Mouse (Mus musculus) gastrocnemius, postnatal 14 days (tissue): ENCODE results near the gene Ash1l. TPM values are rescaled to one million over a fixed set of nuclear protein-coding genes. Genes with fewer than 3 reads are reported as not detected.
"Not testable (repeated sequence)": the region's sequence is repeated elsewhere in the genome, so short reads cannot be mapped to it uniquely, and the experiment has no call there.

ENCODE experiments used
- DNase-seq: peaks from one replicate; pipeline ENCODE4 v3.0.0; 2021; ENCODE audit warnings: mixed read lengths
- intact Hi-C: fragments of 180-260 bp; cut with DNase I; formaldehyde crosslinking; loops from one replicate; pipeline ENCODE4 v1.15.1; 2025; ENCODE audit warnings: low total_unique reads
- total RNA-seq, 2 experiments: library from RNA; stranded (reverse); gene quantifications; 2 replicates each; pipeline ENCODE4 v1.2.3; 2021

Ash1l gene
- total RNA-seq, 2 experiments from 2014 or later = 24.4 to 24.7 TPM

DNA sequence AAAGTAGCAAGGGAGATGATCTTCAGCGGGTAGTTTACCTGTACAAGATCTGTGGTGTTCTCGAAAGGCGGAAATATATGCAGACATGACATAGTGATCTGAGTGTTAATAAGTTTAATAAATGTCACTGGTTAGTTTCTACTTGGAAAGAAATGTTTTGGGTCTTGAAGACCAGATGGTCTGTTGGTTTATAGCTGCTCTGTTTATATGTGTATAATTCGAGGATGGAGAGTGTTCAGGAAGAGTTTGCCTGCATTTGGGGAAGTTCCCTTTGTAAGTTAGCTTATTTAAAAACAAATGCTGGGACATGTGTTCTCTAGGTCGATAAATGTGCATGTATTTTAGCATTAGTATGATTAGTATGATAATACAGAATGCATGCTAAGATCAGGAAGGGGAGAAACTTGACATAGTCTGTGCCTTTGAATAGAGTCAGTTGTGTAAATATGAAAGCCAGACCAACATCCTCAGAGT lies 942 bp downstream of the Ash1l start:
- intact Hi-C loops = no loop called here
- DNase-seq = no peak

DNA sequence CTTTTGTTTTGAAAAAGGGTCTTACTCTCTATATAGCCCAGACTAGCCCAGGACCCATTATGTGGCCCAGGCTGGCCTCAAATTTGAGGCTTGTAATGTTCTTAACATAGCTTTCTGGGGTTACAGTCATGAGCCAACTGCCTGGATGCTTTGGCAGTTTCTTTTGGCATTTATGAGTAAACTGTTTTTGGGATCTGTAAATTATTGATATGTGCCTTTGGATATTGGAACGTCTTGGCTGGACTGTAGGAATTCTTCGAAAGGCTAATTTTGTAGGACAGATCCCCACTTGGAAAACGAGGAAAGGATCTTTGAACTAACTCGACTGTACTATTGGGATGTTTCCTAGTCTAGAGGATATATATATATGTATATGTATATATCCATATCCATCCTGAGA lies 2.8 kb downstream of the Ash1l start:
- intact Hi-C loops = no loop called here
- DNase-seq = no peak

- DNase-seq = no peak
- intact Hi-C loops = no loop called here
Measured at GRCm38 (mm10) chr3:88953736-88954135, 3.3 kb downstream of the Ash1l start.

- DNase-seq, intact Hi-C loops: not testable (repeated sequence)
Measured at GRCm38 (mm10) chr3:88963211-88963610, 12.8 kb downstream of the Ash1l start.

GRCm38 (mm10) chr3:88975012-88975411 lies 24.6 kb downstream of the Ash1l start:
- intact Hi-C loops = no loop called here
- no peak for DNase-seq

GRCm38 (mm10) chr3:88981206-88982010 lies 31.0 kb downstream of the Ash1l start:
- DNase-seq = no peak
- intact Hi-C loops = no loop called here

GRCm38 (mm10) chr3:88983921-88984381 lies 33.5 kb downstream of the Ash1l start:
- intact Hi-C loops = no loop called here
- no peak for DNase-seq

GRCm38 (mm10) chr3:88992793-88993192 lies 42.4 kb downstream of the Ash1l start:
- DNase-seq = no peak
- intact Hi-C loops = no loop called here

- intact Hi-C loops = no loop called here
- DNase-seq = no peak
Measured at GRCm38 (mm10) chr3:89001536-89001935, 51.1 kb downstream of the Ash1l start.

- intact Hi-C loops, DNase-seq: not testable (repeated sequence)
Measured at GRCm38 (mm10) chr3:89030896-89031295, 80.5 kb downstream of the Ash1l start.

DNA sequence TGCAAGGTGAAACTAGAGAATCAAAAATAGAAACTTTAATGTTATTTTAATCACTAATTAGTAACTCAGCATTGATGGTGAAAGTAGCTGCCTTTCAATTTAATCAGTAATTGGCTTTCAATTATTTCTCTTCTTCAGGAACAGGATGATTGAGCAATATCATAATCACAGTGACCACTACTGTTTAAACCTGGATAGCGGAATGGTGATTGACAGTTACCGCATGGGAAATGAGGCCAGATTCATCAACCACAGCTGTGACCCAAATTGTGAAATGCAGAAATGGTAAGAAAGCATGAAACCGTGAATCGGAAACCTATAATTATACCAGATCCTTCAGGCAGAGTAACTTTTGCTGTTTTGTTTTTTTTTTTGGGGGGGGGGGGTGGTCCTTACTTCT lies 92.9 kb downstream of the Ash1l start:
- intact Hi-C loops = no loop called here
- no peak for DNase-seq

- no peak for DNase-seq
- intact Hi-C loops = no loop called here
Measured at GRCm38 (mm10) chr3:89058361-89058760, 107.9 kb downstream of the Ash1l start.

DNA sequence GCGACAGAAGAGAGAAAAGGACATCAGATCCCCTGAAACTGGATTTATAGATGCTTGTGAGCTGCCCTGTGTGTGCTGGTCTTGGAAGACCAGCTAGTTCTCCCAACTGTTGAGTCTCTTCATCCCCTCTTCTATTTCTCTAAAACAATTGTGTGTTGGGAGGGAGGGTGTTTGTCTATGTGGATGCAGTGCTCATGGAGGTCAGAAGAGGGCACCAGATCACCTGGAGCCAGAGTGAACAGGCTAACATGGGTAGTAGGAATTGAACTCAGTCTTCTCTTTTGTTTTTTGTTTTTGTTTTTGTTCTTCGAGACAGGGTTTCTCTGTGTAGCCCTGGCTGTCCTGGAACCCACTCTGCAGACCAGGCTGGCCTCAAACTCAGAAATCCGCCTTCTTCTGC lies 108.4 kb downstream of the Ash1l start:
- intact Hi-C loops = no loop called here
- DNase-seq = no peak

DNA sequence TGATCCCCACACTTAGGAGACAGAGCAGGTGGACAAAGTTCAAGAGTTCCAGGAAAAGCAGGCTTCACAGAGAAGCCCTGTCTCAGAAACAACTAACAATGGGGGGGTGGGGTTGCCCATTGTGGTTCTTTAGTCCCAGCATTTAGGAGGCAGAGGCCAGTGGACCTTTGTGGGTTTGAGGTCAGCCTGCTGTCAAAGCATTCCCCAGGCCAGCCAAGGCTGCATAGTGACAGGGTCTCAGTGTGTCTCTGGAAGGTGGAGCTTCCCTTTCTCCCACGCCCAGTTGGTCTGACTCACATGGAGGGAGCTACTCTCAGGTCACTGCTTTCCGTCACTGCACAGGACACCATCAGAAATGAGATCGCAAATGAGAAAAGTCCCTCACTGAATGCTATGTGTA lies 111.3 kb downstream of the Ash1l start:
- no peak for DNase-seq
- intact Hi-C loops = no loop called here

- no peak for DNase-seq
- intact Hi-C loops = no loop called here
Measured at GRCm38 (mm10) chr3:89067265-89067664, 116.8 kb downstream of the Ash1l start.

GRCm38 (mm10) chr3:89077383-89077782 lies 127.0 kb downstream of the Ash1l start:
- intact Hi-C loops = no loop called here

DNA sequence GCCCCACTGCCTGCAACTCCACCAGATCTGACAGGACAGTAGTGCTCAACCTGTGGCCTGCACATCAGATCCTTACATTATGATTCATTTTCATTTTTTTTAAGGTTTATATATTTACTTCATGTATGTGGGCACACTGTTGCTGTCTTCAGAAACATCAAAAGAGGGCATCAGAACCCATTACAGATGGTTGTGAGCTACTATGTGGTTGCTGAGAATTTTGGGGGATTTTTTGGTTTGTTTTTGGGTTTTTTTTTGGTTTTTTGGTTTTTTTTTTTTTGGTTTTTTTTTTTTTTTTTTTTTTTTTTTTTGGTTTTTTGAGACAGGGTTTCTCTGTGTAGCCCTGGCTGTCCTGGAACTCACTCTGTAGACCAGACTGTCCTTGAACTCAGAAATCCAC lies 131.9 kb downstream of the Ash1l start:
- DNase-seq, intact Hi-C loops: not testable (repeated sequence)

More at GRCm38 (mm10) chr3:89077383-89077782, 127.0 kb downstream of the Ash1l start:
- DNase-seq = no peak

GRCm38 (mm10) chr3:89084133-89084532 lies 133.7 kb downstream of the Ash1l start:
- intact Hi-C loops = no loop called here
- DNase-seq = no peak

DNA sequence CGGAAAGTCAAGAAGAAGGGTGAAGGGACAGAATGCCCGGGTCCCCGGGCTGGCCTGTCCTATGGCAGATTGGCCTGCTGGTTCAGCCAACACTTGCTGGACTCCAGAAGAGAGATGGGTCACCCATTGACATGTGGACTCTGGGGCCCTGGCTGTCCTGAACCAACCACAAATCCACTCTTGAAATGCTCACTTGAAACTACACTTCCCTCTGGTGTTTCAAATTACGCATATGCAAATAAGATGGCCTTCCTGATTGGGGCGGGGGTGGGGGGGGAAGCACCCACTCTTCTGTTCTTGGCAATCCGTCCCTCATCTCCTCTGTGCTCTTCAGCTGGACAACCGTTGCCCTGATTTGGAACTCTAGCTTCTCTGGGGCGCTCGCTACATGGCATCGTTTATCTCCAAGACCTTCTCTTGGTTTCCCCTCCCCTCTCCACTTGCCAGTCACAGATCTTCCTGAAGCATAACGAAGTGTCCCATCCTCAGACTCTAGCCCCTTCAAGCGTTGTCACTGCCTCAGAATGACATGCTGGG lies 134.3 kb downstream of the Ash1l start:
- intact Hi-C loops = no loop called here
- DNase-seq = no peak

DNA sequence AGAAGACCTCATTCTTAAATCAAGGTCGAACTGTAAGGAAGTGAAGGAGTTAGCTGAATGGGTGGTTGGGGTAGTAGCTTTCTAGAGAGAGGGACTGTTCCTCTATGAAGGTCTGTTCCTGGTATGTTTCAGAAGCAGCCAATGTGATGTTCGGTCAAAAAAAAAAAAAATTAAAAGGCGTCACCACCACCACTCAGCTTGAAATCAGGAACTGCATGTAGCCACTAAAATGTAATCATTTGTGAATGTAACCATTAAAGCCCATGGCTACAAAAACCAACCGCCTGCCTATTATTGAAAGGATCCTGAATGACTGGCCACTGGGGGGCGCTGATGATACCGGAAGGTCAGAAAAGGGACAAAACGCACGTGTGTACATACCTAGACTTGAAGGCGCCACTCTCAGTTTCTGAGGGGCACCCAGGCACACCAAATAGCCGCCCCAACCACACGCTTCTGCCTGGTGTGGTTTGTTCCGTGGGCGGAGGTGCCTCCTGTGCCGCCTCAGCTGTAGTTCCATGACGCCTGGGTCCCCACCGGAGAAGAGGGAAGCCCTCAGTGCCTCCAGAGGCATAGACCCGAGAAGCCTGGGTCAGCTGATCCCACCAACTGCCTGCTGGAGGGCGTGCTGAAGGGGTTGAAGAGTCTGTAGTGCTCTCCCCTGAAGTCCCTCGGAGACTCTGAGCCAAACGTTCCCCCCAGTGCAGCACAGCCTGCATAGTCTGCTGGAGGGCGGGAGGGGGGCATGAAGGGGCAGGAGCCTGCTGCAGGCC lies 137.1 kb downstream of the Ash1l start:
- DNase-seq = peak; percentile 71
- intact Hi-C loops = loop anchor here (2.0 kb wide), 1 partner anchor 129 kb away; no protein-coding TSS in a partner anchor
